Mouse (Mus musculus): Measurements from ENCODE around the gene Tmod3. TPM values are rescaled to one million over a fixed set of nuclear protein-coding genes. Genes with fewer than 3 reads are reported as not detected.

Gene Tmod3
- polyA plus RNA-seq (2017; shearing (Covaris generic)): 100 to 1,000 TPM; 159 to 175 TPM

DNA sequence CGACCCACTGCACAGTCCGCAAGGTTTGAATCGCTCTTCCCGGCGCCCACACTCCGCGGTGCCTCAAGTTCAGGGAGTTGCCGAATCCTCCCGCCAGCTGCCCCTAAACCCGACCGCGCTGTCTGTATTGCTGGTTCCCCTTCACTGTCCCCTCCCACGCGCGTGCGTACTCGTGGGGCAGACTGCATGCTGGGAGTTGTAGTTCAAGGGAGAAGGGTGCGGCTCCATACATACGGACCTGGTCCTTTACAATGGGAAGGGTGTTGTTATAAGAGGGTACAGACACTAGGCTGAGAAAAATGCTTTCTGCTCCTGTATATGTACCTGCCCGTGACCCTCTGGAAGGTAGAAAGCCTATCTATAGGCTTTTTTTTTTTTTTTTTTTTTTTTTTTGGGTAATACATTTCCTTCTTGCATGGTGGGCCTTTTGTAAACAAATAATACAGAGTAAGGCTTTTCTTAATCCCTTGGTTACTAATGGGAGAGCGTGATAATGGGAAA lies at the start of gene Tmod3:
Gene Tmod3 (minus strand): TSS at position 146 of the 501 bp plus-strand sequence.
- ATAC-seq: peak; percentile 91

DNA sequence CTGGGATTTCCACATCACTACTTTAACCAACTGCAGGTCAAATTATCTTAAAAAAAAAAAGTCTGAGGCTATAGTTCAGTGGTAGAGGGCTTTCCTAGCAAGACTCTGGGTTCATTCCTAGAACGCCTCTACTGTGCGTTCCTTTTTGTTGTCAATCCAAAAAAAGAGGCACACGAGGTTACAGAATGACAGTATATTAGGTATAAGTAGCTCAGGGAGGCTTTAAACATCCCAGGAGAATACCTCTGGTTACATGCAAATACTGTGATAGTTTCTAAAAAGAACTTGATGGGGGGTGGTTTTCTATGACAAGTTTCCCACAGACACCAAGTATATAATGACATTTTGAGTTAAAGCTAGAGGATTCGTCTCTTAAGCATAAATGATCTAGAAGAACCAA lies 48.0 kb upstream of the Tmod3 start:
- ATAC-seq: no peak

DNA sequence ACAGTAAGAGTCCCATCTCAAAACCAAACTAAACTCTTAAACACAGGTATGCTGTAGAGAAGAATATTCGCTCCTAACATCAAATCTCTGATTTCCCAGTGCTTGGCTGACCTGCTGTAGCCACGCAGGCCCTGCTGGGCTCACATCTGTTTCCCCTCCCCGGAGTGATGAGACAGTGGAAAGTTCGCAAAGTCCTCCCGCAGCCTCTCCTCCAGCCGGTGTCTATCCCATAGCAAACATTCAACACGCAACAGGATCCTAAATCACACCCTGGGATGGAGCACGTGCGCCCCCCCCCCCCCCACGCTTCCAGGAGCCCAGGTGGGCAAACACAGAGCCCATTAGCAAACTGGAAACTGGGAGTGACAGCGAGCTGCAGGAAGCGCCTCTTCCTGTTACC lies 42.1 kb upstream of the Tmod3 start:
- no peak for ATAC-seq

DNA sequence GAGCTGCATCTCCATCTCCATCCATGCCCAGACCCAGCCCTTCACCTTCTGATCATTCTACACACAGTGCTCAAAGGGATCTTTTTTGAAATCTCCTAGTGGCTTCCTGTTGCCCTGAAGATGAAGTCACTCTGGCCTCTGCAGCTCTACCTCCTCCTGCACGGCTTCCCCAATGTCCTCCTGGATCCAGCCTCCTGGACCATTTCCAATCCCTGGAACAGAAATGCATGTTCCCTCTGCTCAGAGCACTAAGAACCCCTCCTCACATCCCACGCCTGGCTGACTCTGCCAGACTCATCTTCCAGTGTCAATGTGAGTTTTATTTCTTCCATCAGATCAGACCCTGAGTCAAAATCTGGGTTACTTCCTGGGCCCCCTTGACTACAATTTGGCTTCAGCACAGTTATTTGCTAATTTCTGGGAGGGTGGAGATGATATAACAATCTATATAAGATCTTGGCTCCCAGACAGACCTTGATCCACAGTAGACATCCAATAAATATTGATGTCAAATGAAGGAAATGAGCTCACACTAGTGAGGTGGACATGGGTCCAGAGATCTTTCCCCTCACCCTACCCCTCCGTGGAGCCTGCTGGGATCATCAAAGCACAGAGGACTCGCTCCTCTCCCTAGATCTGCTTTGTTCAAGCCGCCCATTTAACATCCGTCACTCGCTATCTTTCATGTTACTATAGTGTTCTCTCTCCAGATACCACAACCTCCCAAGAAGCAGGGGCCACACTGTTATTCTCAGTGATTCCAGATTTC lies 40.9 kb upstream of the Tmod3 start:
- no peak for ATAC-seq

DNA sequence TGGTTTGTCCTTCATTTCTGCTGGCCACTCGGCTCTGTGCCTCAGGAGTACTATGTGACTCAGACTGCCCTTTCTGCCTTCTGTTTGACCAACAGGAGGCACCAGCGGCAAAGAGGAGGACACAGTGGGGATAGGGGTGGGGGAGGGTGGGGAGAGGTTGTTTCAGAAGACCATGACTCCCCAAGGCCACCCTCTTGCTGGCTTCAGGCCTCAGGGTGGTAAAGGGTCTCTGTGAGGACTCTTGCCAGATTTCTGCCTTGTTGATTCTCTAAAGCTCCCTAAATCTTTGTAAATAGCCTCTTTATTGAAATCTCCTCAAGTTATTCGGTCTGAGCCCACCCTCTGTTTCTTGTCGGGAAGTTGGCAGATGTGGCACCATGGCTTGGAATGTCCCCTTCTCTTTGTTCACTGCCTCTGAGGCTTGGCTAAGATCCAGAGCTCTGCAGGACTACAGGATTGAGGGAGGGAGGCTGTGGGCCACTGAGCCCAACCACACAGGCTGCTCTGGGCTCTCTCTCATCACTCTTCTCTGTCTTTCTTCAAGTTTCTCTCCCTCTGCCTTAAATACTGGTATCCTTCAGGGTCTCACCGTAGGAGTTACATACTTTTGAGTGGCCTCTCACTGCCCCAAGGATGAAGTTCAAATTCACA lies 39.9 kb upstream of the Tmod3 start:
- no peak for ATAC-seq

DNA sequence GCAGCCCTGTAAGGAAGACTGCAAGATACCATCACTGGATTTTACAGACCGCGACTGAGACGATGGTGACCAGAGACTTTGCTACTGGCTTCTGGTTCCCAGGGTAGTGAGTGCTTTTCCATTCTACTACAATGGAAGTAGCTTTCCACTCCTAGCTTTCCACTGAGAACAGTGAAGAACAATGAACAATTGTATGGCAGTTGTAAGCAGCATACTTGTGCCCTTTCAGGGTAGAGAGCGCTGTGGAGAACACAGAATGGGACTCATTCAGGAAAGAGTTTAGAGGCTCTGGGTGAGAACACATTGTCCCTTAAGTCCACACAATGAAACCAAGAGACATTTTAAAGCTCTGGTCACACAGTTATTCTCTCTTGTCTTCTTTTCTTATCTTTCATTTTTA lies 38.1 kb upstream of the Tmod3 start:
- no peak for ATAC-seq

DNA sequence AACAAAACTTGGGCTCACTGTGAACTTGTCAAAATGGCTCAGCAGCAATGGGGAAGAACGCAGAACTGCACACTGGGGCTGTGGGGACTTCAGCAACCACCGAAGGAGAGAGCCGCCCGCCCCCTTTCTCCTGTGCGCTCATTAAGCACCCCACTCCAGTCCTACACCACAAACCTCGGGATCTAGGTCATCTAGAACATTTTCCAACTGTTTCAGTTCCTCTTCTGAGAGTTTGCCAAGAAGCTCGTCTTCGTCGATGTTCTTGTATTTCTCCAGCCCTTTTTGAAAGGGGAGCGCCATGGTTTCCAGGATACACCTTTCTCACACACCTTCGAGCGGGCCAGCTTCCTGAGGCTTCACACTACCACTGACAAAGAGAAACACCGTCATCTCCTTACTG lies 37.6 kb upstream of the Tmod3 start:
- no peak for ATAC-seq

DNA sequence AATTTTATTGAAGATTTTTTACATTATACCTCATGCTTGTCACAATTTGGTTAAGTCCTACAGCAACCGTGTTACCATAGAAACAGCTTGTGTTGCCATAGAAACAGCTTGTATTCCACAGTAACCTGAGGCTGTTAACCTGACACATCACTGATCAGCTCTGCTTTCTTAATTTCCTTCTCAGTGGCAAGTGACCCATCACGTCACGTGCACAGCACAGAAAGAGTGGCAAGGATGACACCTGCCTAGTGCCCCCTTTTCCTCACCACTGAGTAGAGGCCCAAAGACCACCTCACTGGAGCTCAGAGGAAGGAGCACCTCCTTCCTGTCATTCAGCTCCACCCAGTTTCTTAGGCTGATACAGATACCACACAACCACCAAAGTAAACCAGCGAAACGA lies 34.0 kb upstream of the Tmod3 start:
- no peak for ATAC-seq

DNA sequence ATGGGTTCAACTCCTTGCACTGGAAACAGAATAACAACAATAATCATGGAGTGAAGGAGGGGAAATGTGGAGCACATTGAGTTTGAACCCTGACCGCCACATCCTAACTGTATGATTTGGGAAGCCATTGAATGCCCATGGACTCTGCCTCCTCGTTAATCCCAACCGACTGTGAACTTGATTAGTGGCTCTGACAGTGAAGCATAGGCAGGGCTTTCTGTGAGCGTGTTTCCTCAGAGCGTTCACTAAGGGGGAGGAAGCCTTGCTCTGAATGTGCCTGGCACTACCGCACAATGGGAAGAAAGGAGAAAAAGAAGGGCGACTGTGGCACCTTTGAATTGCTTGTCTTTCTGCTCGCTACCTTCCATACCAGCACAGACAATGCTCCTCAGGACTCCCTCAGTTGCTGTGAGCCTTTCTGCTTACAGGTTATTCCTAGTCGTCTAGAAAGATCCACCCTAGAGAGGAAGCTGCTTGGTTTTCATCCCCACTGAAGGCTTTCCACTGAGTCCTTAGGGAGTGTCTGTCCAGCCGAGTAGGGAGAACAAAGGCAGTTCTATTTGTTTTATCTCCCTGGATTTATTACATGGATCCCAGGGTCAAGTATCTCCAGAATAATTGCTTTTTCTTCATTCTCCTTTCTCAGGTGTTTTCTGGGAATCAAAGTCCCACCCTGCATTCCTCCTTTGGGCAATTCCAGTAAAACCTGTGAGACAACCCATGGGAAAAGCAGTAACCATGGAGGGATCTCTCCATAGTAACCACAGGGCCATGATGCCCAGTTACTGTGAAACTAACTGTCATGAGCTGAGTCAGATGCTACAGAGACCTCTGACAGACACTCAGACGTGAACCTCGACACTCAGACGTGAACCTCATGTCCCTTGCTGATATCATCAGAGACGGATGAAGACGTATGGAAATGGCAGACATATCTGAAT lies 30.7 kb upstream of the Tmod3 start:
- no peak for ATAC-seq

DNA sequence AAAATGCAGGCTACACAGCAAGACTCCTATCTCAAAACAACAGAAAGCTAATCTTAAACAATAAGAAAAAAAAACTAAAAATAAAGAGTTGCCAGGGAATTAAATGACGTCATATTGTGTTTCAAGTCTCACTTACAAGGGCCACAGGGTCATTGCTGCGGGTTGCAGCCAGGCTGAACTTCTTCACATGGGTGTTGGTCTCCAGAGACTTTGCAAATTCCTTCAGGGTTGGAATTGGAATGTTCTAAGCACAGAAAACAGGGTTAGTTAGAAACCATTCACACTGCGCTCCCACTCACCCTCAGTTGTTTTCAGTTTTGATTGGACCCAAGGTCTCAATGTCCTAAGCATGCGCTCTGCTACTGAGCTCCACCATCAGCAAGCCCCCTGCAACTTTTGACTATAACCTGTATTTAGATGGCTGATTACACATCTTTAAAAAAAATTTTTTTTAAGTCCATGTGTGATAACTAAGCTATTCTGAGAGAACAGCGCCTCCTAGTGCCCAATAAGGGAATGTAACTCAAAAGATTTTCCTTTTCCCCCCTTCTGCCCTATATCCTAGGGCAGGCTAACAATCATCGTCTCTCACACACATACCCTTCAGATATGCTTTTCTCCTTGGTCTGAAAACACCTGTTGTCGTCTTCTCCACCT lies 22.4 kb upstream of the Tmod3 start:
- peak; percentile 36 for ATAC-seq

DNA sequence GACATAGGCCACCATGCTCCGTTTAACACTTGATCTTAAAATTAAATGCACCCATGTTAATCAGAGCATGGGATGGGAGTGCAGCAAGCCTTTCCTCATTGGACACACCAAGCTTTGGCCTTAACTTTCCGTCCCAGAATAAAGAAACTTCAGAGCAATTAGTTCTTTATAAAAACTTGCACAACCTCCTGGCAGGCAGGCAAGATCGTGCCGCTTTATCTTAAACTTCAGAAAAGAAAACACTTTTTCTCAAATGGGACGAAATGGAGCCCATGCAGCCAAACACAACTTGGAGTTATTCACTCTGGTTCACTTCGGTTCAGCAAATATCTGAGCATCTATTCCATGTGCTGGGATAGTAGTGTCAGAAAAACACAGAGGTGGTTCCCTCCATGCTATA lies 19.9 kb upstream of the Tmod3 start:
- ATAC-seq: no peak

DNA sequence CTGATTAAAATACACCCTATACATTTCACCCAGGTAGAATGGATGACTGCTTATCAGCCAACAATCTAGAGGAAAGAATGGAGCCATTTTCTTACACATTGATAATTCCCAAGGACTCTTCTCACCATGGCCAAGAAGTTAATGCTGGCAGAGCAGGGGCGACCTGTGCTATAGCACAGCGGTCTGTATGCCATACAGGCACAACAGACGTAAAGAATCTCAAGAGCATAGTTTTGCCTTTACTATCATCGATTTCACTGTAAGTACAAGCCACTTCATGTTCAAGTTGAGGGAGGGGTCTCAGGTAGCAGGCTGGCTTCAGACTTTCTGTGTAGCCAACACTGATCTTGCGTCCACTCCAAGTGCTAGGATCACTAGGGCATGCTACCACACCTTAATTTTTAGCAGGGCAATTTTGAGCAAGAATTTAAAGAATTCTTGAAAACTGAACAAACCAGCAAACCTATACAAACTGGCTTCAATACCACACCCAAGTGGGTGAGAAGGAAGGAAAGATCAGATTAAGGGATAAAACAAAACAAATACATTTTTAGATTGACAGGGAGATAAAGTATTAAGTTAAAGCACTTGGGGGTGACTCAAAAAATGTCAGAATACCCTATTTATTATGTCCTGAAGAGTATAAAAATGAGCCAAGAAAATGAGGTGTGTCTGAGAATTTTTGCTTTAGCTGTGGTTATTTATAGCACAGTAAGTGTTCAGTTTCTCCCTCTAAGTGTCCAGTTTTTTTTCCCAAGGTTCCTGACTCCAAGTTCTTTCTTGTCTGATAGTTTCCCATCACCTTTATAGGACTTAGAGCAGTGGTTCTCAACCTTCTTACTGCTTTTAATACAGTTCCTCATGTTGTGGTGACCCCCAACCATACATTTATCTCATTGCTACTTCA lies 11.8 kb upstream of the Tmod3 start:
- ATAC-seq: no peak

DNA sequence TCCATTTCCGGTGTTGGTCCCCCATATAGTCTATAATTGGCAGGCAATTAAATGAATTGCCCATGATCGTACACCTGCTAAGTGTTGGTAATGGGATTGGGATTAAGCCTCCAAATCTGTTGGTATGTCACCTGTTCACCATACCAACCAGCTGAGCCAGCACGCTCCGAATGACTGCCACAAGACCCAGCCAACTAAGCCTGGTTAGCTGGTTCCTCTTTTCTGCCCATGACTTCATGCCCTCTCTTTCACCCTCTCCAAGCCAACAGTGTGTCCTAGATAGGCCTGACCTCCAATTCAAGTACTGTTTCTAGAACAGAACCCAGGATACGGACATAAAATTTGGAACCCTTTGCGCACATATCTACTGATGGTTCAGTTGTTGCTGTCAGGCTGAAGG lies 8.9 kb upstream of the Tmod3 start:
- ATAC-seq: no peak

DNA sequence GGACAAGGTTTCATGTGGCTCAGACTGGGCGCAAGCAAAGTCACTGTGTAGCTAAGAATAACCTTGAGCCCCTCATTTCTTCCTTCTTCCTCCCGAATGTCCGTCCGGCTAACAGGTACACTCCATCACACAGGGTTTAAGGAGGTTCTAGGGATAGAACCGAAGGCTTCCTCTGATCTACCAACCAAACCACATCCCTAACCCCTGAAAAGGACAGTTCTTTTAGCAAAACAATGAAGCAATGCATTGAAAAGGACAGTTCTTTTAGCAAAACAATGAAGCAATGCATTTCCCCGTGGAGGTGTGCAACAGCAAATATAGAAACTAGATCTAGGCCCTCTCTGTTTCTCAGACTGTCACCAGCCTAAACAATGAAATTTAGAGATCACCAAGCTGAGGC lies 5.4 kb upstream of the Tmod3 start:
- no peak for ATAC-seq

DNA sequence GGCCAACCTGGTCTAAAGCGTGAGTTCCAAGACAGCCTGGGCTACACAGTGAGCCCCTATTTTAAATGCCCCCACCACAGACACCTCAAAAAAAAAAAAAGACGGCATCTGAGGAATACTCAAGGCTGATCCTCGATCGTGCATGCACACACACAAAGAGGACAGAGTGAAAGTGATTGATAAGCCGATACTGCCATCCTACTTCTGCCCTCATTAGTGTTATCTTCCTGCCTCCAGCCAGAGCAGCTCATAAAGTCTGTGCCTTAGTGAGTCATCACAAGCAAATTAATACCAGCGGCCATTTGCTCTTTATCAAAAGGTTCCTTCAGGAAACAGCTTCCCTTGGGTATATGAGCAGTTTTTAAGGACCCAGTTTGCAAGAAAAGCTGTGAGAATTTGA lies 4.2 kb upstream of the Tmod3 start:
- no peak for ATAC-seq

DNA sequence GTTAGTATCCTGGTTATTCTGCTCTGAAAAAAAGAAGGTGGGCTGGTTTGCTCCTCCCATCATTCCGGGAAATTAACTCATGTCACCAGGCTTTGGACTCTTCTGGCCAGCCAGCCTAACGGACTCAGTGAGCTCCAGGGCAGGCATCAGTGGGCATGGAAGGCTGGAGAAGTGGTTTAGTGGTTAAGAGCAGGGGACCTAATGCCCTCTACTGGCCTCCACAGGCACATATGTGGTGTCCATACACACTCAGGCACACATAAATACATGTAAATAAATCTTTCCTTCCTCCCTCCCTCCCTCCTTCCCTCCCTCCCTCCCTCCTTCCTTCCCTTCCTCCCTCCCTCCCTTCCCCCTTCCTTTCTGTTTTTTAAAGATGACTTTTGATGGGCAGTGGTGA lies 3.7 kb upstream of the Tmod3 start:
- ATAC-seq: no peak

DNA sequence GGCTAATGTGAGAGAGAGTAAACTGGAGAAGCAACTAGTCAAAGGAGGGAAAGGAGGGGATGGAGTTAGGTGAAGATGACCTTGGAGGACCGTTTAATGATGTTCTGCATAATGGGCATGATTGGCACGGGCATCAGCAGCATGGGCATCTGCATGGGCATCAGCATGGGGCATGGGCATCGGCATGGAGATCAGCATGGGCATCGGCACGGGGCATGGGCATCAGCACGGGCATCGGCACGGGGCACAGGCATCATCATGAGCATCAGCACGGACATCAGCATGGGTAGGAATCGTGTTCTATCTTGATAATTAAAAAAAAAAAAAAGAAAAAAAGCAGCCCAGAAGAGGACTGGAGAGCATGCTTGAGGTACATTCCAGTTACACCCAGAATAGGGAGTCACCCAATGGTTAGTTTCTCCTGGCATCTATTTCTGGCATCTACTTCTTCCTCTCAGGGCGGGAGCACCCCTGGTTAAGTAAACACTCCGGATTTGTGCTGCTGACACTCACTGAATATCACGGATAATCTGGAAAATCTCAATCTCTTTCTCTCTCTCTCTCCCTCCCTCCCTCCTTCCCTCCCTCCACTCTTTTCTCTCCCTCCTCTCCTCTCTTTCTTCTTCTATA lies 1.7 kb upstream of the Tmod3 start:
- no peak for ATAC-seq

DNA sequence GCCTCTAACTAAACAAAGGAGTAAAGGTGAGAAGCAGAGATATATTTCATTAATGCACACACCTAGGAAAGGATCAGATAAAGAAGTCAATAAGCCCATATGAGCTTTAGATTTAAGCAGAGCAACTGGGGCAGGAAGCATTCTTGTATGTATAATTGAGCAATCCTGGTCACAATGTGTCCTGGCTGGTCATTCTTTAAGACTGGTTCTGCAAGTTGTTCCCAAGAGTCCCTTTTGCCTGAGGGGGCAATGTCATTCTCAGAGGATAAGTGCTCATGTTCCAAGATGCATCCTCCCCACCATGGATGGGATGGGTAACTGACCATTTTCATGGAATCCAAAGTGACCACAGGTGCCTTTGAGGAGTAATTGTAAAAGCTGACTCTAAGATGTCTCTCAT lies 896 bp upstream of the Tmod3 start:
- ATAC-seq: no peak

DNA sequence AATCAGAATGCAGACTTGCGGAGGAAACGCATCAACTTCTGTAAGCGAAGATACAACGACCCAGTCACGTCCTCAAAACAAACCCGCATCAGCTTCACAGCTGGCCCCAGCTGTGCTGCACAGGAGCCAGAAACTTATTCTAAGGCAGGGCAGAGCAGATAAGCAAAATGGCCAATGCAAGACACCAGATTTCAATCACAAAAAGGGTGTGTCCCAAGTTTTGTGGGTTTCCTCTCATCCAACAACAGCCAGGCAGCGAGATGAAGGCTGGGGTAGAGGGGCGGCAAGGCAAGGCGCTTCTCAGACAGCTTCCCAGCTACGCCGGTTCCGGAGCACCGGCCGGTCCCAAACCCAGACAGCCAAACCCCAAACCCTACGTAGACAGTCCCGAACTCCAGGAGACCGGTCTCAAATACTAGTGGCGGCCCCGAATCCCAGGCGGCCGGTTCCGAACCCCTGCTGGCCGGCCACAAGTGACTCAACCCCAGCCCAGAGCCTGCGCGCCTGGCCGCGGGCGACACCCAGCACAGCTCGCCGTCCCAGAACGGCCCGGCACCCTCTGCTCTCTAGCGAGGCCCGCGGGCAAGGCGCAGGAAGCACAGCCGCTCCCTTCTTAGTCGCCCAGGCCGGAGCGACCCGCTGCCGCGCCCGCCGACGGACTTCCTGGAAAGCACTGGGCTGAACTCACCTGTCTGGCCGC lies 495 bp downstream of the Tmod3 start:
- peak; percentile 55 for ATAC-seq

DNA sequence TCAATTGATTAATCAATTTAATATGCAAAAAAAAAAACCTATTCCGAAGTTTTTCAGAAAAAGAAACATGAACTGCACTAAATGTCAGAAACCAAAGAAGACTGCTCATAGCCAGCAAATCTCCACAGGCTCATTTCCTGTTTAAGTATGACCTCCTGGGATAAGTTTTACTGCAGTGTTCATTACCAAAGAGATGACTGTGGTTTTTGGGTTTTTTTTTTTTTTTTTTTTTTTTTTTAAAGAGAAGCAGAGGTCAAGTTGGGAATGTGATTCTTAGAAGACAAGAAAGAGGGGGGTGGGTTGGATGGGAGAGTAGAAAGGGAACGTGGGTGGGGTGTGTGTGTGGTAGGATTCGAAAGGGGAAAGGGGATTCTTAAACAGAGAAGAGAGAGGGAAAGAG lies 1.1 kb downstream of the Tmod3 start:
- no peak for ATAC-seq

Measured in activated CD4-positive, CD25-positive, alpha-beta regulatory T cell, adult 4 months (primary cell).